Mouse (Mus musculus) hindbrain, embryonic 10.5 days (tissue): ENCODE measurements at regions not wholly inside any gene's neighbourhood (a gene's known extent, or its start where the extent isn't known, plus 50 kb on each side); places are given as distances from the start of the nearest gene placed in this dataset.

Experiments
- DNase-seq: peaks from one replicate; pipeline ENCODE4 v3.0.0-alpha.2; 2017; ENCODE audit warnings: low spot score
- H3K27ac ChIP-seq: fragments of 300-500 bp; sonication (generic); 2 replicates; pipeline ENCODE4 v1.5.1; 2016; ENCODE audit warnings: mild to moderate bottlenecking, moderate library complexity
- H3K27me3 ChIP-seq: fragments of 300-500 bp; sonication (generic); 2 replicates; pipeline ENCODE4 v1.6.1; 2016; ENCODE audit warnings: mild to moderate bottlenecking; ENCODE audit not compliant: poor library complexity, insufficient read depth, severe bottlenecking
- H3K36me3 ChIP-seq: fragments of 300-500 bp; sonication (generic); 2 replicates; pipeline ENCODE4 v1.6.1; 2016; ENCODE audit warnings: mild to moderate bottlenecking, moderate library complexity
- H3K4me1 ChIP-seq: fragments of 300-500 bp; sonication (generic); replicated peaks from 2 replicates; pipeline ENCODE4 v1.6.1; 2016; ENCODE audit warnings: mild to moderate bottlenecking
- H3K4me3 ChIP-seq: fragments of 300-500 bp; sonication (generic); 2 replicates; pipeline ENCODE4 v1.5.1; 2016; ENCODE audit warnings: mild to moderate bottlenecking, moderate library complexity
- H3K9me3 ChIP-seq: fragments of 300-500 bp; sonication (generic); 2 replicates; pipeline ENCODE4 v1.6.1; 2016; ENCODE audit warnings: mild to moderate bottlenecking, moderate library complexity
- WGBS: fragments of 180-500 bp; shearing (Covaris S2); methylation state at CpG from one replicate; pipeline ENCODE4 v1.1.7; 2016; 5-methylcytosine and 5-hydroxymethylcytosine counted together

- no peak overlapping the region for H3K4me3 ChIP-seq
- no peaks in the 10 kb centered on the region for H3K27me3 ChIP-seq
- H3K27ac ChIP-seq, result no peak overlapping the region
- H3K9me3 ChIP-seq, result no peaks in the 10 kb centered on the region
- no peaks in the 10 kb centered on the region for H3K36me3 ChIP-seq
- no peak for DNase-seq
- 91% methylated on average over 3 of the region's 3 CpGs for WGBS
- H3K4me1 ChIP-seq, result no peaks in the 10 kb centered on the region
These were observed 570.0 kb upstream of the Klf4 start for GRCm38 (mm10) chr4:56102314-56102713.

DNA sequence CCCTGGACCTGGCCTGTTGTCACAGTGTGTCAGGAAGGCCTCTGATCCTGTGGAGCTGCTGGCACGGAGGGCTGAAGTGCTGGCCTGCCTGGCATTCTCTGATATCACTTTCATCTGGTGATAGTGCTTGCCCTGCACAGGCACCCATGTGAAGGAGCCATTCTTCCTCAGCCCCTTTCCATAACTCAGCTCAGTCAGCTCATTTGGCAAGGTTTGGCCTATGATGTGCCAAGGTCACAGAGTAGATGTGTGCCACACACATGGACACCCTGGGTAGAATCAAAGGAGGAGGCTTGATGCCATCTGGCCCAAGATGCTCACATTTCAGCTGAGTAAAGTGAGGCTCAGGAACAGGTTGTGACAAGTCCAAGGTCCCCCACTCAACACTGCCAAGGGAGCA, 558.5 kb upstream of the Klf4 start:
- no peak for DNase-seq
- WGBS, result 81% methylated on average over 1 of the region's 1 CpGs
- no peaks in the 10 kb centered on the region for H3K9me3 ChIP-seq
- H3K27me3 ChIP-seq, result no peaks in the 10 kb centered on the region
- 0 out of 2 replicates have a peak overlapping the region, but pooled peaks have one; percentile 35 for H3K27ac ChIP-seq
- no peaks in the 10 kb centered on the region for H3K36me3 ChIP-seq
- no peak overlapping the region for H3K4me3 ChIP-seq
- peaks cover 18% of the 10 kb centered on the region for H3K4me1 ChIP-seq

DNA sequence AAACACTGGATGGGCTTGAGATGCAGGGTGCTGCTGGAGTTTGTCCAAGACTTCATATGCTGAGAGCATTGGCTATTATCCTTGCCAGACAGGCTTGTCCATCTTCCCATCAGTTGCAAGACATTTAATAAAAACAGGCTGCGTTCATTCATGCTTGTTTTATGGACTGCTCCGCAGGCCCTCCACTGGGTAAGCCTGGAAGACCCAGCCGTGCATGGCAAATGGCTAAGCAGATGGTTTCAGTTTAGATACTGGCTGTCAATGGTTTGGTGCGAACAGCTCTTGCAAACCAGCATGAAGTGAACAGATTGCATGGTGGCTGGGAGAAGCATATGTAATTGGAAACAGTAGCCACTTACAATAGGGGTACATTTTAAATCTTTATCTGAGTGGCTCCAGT, 556.4 kb upstream of the Klf4 start:
- 0 out of 2 replicates have a peak overlapping the region, but pooled peaks have one; percentile 16 for H3K27ac ChIP-seq
- no peak overlapping the region for H3K4me3 ChIP-seq
- peak; percentile 43 for DNase-seq
- H3K27me3 ChIP-seq, result no peaks in the 10 kb centered on the region
- H3K4me1 ChIP-seq, result peaks cover 18% of the 10 kb centered on the region
- H3K9me3 ChIP-seq, result no peaks in the 10 kb centered on the region
- 46% methylated on average over 4 of the region's 4 CpGs for WGBS
- no peaks in the 10 kb centered on the region for H3K36me3 ChIP-seq

DNA sequence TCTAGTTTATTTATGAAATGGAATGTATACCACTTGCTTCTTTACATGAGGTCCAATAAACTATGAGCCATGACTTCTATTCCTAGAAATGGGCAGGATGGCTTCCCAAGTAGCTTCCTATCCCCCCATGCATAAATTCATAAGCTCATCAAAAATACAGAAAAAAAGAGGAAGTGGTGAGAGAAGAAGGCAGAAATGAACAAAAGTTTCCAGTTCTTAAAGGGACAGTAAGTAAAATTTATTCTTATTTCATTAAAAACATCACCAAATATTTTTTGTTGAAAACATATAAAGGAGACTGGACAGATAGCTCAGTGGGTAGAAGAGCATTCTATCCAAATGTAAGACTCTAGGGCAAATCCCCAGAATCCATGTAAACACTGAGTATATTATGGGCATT, 554.0 kb upstream of the Klf4 start:
- no peak for DNase-seq
- H3K4me1 ChIP-seq, result peaks cover 18% of the 10 kb centered on the region
- H3K27me3 ChIP-seq, result no peaks in the 10 kb centered on the region
- no peak overlapping the region for H3K27ac ChIP-seq
- no peaks in the 10 kb centered on the region for H3K9me3 ChIP-seq
- H3K36me3 ChIP-seq, result no peaks in the 10 kb centered on the region
- H3K4me3 ChIP-seq, result no peak overlapping the region

DNA sequence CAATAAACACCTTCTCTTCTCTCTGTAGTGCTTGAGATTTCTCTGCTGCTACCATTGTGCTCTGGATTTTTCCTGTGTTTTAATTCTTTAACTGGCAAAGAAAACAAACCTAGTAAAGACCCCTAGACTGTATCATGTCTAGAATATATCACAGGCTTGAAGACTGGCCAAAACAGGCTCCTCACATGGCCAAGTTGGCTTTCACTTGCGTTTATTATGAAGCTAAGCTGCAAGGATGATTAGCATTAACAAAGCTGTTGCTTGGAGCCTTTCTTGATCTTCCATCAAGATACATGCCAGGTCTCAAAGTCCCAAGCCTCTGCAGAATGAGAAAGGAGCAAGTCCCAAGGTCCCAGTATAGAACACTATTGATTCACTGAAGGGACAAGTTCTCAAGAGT, 551.9 kb upstream of the Klf4 start:
- no peak for DNase-seq
- Histone ChIP-seq H3K27me3 (no peaks in the 10 kb centered on the region), H3K9me3 (no peaks in the 10 kb centered on the region), H3K36me3 (no peaks in the 10 kb centered on the region), H3K27ac (no peak overlapping the region), H3K4me1 (peaks cover 10% of the 10 kb centered on the region), H3K4me3 (no peak overlapping the region)
- 77% methylated on average over 1 of the region's 1 CpGs for WGBS

DNA sequence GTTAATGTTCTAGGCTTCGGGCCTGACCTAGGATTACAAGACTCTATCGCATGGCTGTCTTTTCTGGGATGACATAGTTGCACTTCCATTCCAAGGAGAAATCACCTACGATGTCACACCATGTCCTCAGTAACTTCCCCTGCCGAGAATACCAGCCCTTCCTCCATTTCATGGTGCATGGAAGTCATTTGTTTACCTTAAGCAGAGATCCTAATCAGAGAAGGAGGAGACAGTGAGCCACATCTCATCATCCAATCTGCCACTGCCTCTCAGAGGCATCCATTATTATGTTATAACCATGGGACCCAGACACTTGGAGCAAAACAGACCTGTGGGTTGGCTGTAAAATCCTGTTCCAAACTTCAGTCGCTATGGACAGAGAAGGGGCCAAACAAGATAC, 550.1 kb upstream of the Klf4 start:
- WGBS, result 87% methylated on average over 5 of the region's 5 CpGs
- Histone ChIP-seq H3K9me3 (no peaks in the 10 kb centered on the region), H3K27me3 (no peaks in the 10 kb centered on the region), H3K36me3 (no peaks in the 10 kb centered on the region), H3K4me3 (no peak overlapping the region), H3K27ac (no peak overlapping the region), H3K4me1 (no peaks in the 10 kb centered on the region)
- no peak for DNase-seq

- H3K36me3 ChIP-seq, result no peaks in the 10 kb centered on the region
These were observed 548.7 kb upstream of the Klf4 start for GRCm38 (mm10) chr4:56080960-56081359.

DNA sequence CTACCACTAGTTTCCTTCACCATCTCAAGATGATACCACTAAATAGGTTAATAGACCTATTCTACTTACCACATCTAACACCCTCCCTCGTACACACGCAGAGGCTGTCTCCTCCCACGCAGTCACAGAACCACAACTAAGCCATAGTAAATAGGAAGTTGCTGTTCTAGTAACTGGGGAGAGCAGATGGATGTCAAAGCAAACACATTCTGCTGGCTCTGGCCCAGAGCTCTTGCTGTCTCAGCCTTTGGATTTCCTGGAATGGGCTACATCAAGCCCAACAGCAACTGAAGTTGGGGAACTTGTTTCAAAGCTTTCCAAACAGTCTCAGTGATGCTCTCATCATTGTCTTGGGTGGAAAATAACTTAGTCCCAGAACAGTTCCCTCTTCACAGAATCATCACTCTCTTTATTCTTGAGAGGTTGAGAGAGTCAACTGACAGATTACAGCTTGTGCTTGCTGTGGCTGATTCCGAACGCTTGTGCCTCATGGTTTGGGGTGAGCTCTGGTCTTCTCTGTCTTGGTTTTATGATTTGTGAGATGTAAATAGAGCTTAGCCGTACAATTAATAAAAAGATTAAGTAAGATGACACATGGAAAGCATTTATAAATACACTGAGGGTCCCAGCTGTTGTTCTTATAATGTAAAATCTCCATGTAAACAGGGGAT, 538.5 kb upstream of the Klf4 start:
- no peak for DNase-seq
- no peaks in the 10 kb centered on the region for H3K4me1 ChIP-seq
- H3K4me3 ChIP-seq, result no peak overlapping the region
- H3K27me3 ChIP-seq, result no peaks in the 10 kb centered on the region
- no peaks in the 10 kb centered on the region for H3K36me3 ChIP-seq
- no peak overlapping the region for H3K27ac ChIP-seq
- H3K9me3 ChIP-seq, result no peaks in the 10 kb centered on the region
- 88% methylated on average over 6 of the region's 6 CpGs for WGBS

More at GRCm38 (mm10) chr4:56080960-56081359, 548.7 kb upstream of the Klf4 start:
- H3K27me3 ChIP-seq, result no peaks in the 10 kb centered on the region
- no peak overlapping the region for H3K4me3 ChIP-seq
- WGBS, result 72% methylated on average over 3 of the region's 3 CpGs
- DNase-seq, result no peak
- H3K4me1 ChIP-seq, result no peaks in the 10 kb centered on the region
- no peak overlapping the region for H3K27ac ChIP-seq
- no peaks in the 10 kb centered on the region for H3K9me3 ChIP-seq

- DNase-seq, result no peak
- WGBS, result 92% methylated on average over 4 of the region's 4 CpGs
- Histone ChIP-seq H3K36me3 (no peaks in the 10 kb centered on the region), H3K27ac (no peak overlapping the region), H3K4me3 (no peak overlapping the region), H3K9me3 (no peaks in the 10 kb centered on the region), H3K4me1 (no peaks in the 10 kb centered on the region), H3K27me3 (no peaks in the 10 kb centered on the region)
These were observed 536.6 kb upstream of the Klf4 start for GRCm38 (mm10) chr4:56068859-56069258.

DNA sequence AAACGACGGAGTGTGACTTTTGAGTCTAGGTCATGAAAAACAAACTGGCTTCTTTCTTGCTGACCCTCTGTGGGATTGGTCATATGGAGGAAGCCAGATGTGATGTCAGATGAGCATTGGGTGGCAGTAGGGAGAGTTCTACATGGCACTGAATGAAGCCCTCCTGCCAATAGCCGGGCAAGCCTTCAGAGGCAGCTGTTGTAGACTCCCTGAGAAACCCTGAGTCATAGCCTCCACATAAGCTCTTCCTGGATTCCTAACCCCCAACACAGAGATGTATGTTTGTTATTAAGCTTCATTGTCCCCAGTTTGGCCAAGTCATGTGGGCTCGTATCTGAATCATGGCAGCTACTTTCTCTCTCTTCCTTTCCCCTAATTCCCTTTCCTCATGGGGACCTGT, 532.4 kb upstream of the Klf4 start:
- H3K36me3 ChIP-seq, result no peaks in the 10 kb centered on the region
- no peak for DNase-seq
- no peak overlapping the region for H3K4me3 ChIP-seq
- WGBS, result 89% methylated on average over 4 of the region's 4 CpGs
- no peaks in the 10 kb centered on the region for H3K27me3 ChIP-seq
- H3K4me1 ChIP-seq, result no peaks in the 10 kb centered on the region
- H3K9me3 ChIP-seq, result no peaks in the 10 kb centered on the region
- H3K27ac ChIP-seq, result no peak overlapping the region

GRCm38 (mm10) chr4:56051792-56052380, 519.6 kb upstream of the Klf4 start:
- Histone ChIP-seq H3K27me3 (no peaks in the 10 kb centered on the region), H3K4me1 (peaks cover 10% of the 10 kb centered on the region), H3K36me3 (no peaks in the 10 kb centered on the region), H3K27ac (no peak overlapping the region), H3K4me3 (no peak overlapping the region), H3K9me3 (no peaks in the 10 kb centered on the region)
- whole genome bisulfite sequencing, result 26% methylated on average over 6 of the region's 6 CpGs
- no peak for DNase-seq

DNA sequence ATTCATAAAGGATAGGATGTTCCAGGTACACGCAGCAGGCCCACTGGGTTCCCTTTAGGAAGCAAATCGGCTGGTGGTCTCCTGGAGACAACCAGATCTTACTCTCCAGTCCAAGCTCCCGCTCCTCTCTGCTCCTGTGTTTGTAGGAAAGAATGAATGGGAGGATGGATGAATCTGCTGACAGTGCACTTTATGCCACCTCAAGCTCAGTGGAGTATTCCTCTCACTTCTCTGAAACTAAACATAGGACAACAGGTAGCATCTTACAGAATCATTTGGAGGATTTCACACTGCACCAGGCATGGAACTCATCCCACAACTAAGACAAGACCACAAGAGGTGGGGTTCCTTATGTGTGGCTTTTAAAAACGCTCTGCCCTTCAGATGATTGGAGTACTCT, 507.1 kb upstream of the Klf4 start:
- 89% methylated on average over 4 of the region's 4 CpGs for WGBS
- no peak overlapping the region for H3K27ac ChIP-seq
- no peaks in the 10 kb centered on the region for H3K36me3 ChIP-seq
- DNase-seq, result no peak
- H3K4me3 ChIP-seq, result no peak overlapping the region
- no peaks in the 10 kb centered on the region for H3K9me3 ChIP-seq
- no peaks in the 10 kb centered on the region for H3K4me1 ChIP-seq
- H3K27me3 ChIP-seq, result no peaks in the 10 kb centered on the region

GRCm38 (mm10) chr4:56036334-56036733, 504.1 kb upstream of the Klf4 start:
- DNase-seq, result no peak
- 86% methylated on average over 6 of the region's 6 CpGs for WGBS
- H3K27me3 ChIP-seq, result no peaks in the 10 kb centered on the region
- no peaks in the 10 kb centered on the region for H3K36me3 ChIP-seq
- no peak overlapping the region for H3K4me3 ChIP-seq
- H3K27ac ChIP-seq, result no peak overlapping the region
- no peaks in the 10 kb centered on the region for H3K9me3 ChIP-seq
- H3K4me1 ChIP-seq, result no peaks in the 10 kb centered on the region

DNA sequence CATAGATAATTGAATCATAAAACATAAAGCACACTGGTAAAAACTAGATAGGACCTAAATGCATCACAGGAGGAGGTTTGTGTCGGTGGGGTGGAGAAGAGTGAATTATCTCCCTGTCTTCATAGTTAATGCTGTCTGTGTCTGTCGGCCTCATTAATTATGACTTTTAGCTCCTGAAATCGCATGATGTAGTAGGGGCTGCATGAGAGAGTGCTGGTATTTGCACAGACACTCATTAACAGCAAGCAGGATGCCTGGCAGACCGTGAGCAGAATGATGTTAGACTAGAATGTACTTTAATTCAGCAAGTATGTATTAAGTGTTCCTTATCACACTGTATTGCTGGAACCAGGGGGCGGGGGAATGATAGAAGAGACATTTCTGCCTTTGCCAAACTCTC, 503.3 kb upstream of the Klf4 start:
- 85% methylated on average over 5 of the region's 5 CpGs for WGBS
- Histone ChIP-seq H3K9me3 (no peaks in the 10 kb centered on the region), H3K4me1 (no peaks in the 10 kb centered on the region), H3K36me3 (no peaks in the 10 kb centered on the region), H3K4me3 (no peak overlapping the region), H3K27me3 (no peaks in the 10 kb centered on the region), H3K27ac (no peak overlapping the region)
- DNase-seq, result no peak
